Mouse (Mus musculus): ENCODE data around the gene Fmo2. TPM values are rescaled to one million over a fixed set of nuclear protein-coding genes. Genes with fewer than 3 reads are reported as not detected.
A peak's percentile ranks its signal among the peaks of the same experiment; 100 is the strongest.

Gene Fmo2
- total and polyA plus RNA-seq, 3 experiments = 17.9 to 52.9 (median 35.5) TPM

GRCm38 (mm10) chr1:162864816-162865492 is 33.6 kb downstream of the Fmo2 start:
- 47% methylated on average over 8 of the region's 8 CpGs for WGBS
- Histone ChIP-seq H3K27ac (peak overlapping the region; percentile 94), H3K36me3 (ENCODE audit: control insufficient read depth, insufficient read depth, low read length) (peaks cover 13% of the 10 kb centered on the region), H3K4me1 (ENCODE audit: control insufficient read depth, insufficient read depth, low read length) (peaks cover 7% of the 10 kb centered on the region), H3K4me3 (peak overlapping the region; percentile 60), H3K79me2 (replicated peaks; ENCODE audit: control insufficient read depth, insufficient read depth, low read length) (no peaks in the 10 kb centered on the region), H3K9ac (ENCODE audit: low read depth, low read length) (peak overlapping the region; percentile 59), H3K27me3 (ENCODE audit: control insufficient read depth, insufficient read depth, low read length) (no peaks in the 10 kb centered on the region)
- no peak for TF ChIP-seq EP300 (IDR thresholded peaks at IDR 0.05; ENCODE audit: insufficient read depth, low read depth, low read length)
- TF ChIP-seq CTCF (IDR thresholded peaks at IDR 0.05) = no peak
- no peak for TF ChIP-seq POLR2A (IDR thresholded peaks at IDR 0.05; ENCODE audit: insufficient read depth, low read depth, low read length)
- intact Hi-C loops (cut with DNase I) = loop anchor here (10.0 kb wide), 1 partner anchor 130 kb away; no protein-coding TSS in a partner anchor
- no peak for DNase-seq

- Histone ChIP-seq H3K36me3 (ENCODE audit: control insufficient read depth, insufficient read depth, low read length) (peaks cover 13% of the 10 kb centered on the region), H3K27ac (peak overlapping the region; percentile 94), H3K79me2 (replicated peaks; ENCODE audit: control insufficient read depth, insufficient read depth, low read length) (no peaks in the 10 kb centered on the region), H3K27me3 (ENCODE audit: control insufficient read depth, insufficient read depth, low read length) (no peaks in the 10 kb centered on the region), H3K4me1 (ENCODE audit: control insufficient read depth, insufficient read depth, low read length) (peaks cover 7% of the 10 kb centered on the region), H3K9ac (ENCODE audit: low read depth, low read length) (no peak overlapping the region), H3K4me3 (peak overlapping the region; percentile 60)
- TF ChIP-seq CTCF (IDR thresholded peaks at IDR 0.05) = no peak
- TF ChIP-seq EP300 (IDR thresholded peaks at IDR 0.05; ENCODE audit: insufficient read depth, low read depth, low read length) = no peak
- TF ChIP-seq POLR2A (IDR thresholded peaks at IDR 0.05; ENCODE audit: insufficient read depth, low read depth, low read length) = no peak
- 86% methylated on average over 5 of the region's 5 CpGs for WGBS
- intact Hi-C loops (cut with DNase I) = loop anchor here (10.0 kb wide), 1 partner anchor 129 kb away; no protein-coding TSS in a partner anchor
- no peak for DNase-seq
Observed at GRCm38 (mm10) chr1:162864279-162864678, 34.2 kb downstream of the Fmo2 start.

- no peaks in the 10 kb centered on the region for H3K79me2 ChIP-seq (replicated peaks; ENCODE audit: control insufficient read depth, insufficient read depth, low read length)
- TF ChIP-seq EP300 (IDR thresholded peaks at IDR 0.05; ENCODE audit: insufficient read depth, low read depth, low read length) (no peak), POLR2A (IDR thresholded peaks at IDR 0.05; ENCODE audit: insufficient read depth, low read depth, low read length) (no peak), CTCF (IDR thresholded peaks at IDR 0.05) (no peak)
- H3K4me1 ChIP-seq (ENCODE audit: control insufficient read depth, insufficient read depth, low read length) = peaks cover 7% of the 10 kb centered on the region
- intact Hi-C loops (cut with DNase I) = loop anchor here (10.0 kb wide), 1 partner anchor 129 kb away; no protein-coding TSS in a partner anchor
- DNase-seq = no peak
- peak overlapping the region; percentile 41 for H3K27ac ChIP-seq
- WGBS = 51% methylated on average over 3 of the region's 3 CpGs
- H3K27me3 ChIP-seq (ENCODE audit: control insufficient read depth, insufficient read depth, low read length) = no peaks in the 10 kb centered on the region
- no peak overlapping the region; the same call in 1 of the 2 replicates for H3K9ac ChIP-seq (ENCODE audit: low read depth, low read length)
- peaks cover 13% of the 10 kb centered on the region for H3K36me3 ChIP-seq (ENCODE audit: control insufficient read depth, insufficient read depth, low read length)
- peak overlapping the region; percentile 60; the same call in 1 of the 2 replicates for H3K4me3 ChIP-seq
Observed at GRCm38 (mm10) chr1:162863579-162863978, 34.9 kb downstream of the Fmo2 start.

- Histone ChIP-seq H3K4me1 (ENCODE audit: control insufficient read depth, insufficient read depth, low read length) (peaks cover 8% of the 10 kb centered on the region), H3K79me2 (replicated peaks; ENCODE audit: control insufficient read depth, insufficient read depth, low read length) (no peaks in the 10 kb centered on the region), H3K36me3 (ENCODE audit: control insufficient read depth, insufficient read depth, low read length) (peaks cover 15% of the 10 kb centered on the region), H3K27ac (no peak overlapping the region; the same call in 1 of the 2 replicates), H3K27me3 (ENCODE audit: control insufficient read depth, insufficient read depth, low read length) (no peaks in the 10 kb centered on the region), H3K9ac (ENCODE audit: low read depth, low read length) (no peak overlapping the region), H3K4me3 (no peak overlapping the region)
- DNase-seq = no peak
- 26% methylated on average over 1 of the region's 1 CpGs for WGBS
- intact Hi-C loops (cut with DNase I) = loop anchor here (10.0 kb wide), 1 partner anchor 128 kb away; no protein-coding TSS in a partner anchor
- TF ChIP-seq POLR2A (IDR thresholded peaks at IDR 0.05; ENCODE audit: insufficient read depth, low read depth, low read length) (no peak), CTCF (IDR thresholded peaks at IDR 0.05) (no peak), EP300 (IDR thresholded peaks at IDR 0.05; ENCODE audit: insufficient read depth, low read depth, low read length) (no peak)
Observed at GRCm38 (mm10) chr1:162862328-162862727, 36.2 kb downstream of the Fmo2 start.

GRCm38 (mm10) chr1:162859996-162860605 is 38.4 kb downstream of the Fmo2 start:
- Histone ChIP-seq H3K27ac (no peak overlapping the region), H3K9ac (ENCODE audit: low read depth, low read length) (no peak overlapping the region), H3K4me1 (ENCODE audit: control insufficient read depth, insufficient read depth, low read length) (peaks cover 11% of the 10 kb centered on the region), H3K36me3 (ENCODE audit: control insufficient read depth, insufficient read depth, low read length) (peaks cover 18% of the 10 kb centered on the region), H3K4me3 (peak overlapping the region; percentile 10; the same call in 1 of the 2 replicates), H3K27me3 (ENCODE audit: control insufficient read depth, insufficient read depth, low read length) (no peaks in the 10 kb centered on the region), H3K79me2 (replicated peaks; ENCODE audit: control insufficient read depth, insufficient read depth, low read length) (no peaks in the 10 kb centered on the region)
- 58% methylated on average over 9 of the region's 9 CpGs for WGBS
- no peak for DNase-seq
- intact Hi-C loops (cut with DNase I) = loop anchor here (10.0 kb wide), 1 partner anchor 125 kb away; no protein-coding TSS in a partner anchor
- TF ChIP-seq EP300 (IDR thresholded peaks at IDR 0.05; ENCODE audit: insufficient read depth, low read depth, low read length) = no peak
- no peak for TF ChIP-seq POLR2A (IDR thresholded peaks at IDR 0.05; ENCODE audit: insufficient read depth, low read depth, low read length)
- no peak for TF ChIP-seq CTCF (IDR thresholded peaks at IDR 0.05)

All from heart, adult 2 months (tissue).